Mouse (Mus musculus): ENCODE results near the gene Olfr678. TPM values are rescaled to one million over a fixed set of nuclear protein-coding genes. Genes with fewer than 3 reads are reported as not detected.

Olfr678 gene
- polyA plus RNA-seq (2017; shearing (Covaris generic)) = not detected

DNA sequence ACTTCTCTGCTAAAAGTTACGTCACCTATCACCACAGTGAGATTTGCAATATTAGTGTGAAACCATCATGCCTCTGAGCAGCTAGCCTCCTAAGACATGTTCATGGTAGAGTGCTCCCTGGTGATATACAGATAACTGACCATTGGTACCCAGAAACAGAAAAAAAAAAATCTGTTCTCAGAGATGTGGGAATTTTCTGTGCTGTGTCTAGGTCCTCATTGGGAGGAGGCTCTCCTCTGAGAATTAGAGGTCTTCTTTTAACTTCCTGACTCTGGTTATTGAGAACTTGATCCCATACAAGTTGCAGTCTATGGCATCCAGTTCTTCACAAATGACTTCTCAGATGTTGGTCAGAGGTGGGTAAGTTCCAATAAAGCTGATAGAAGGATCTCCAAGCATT, at the start of gene Olfr678:
Gene Olfr678 (plus strand): TSS at position 301 of the 400 bp plus-strand sequence.

DNA sequence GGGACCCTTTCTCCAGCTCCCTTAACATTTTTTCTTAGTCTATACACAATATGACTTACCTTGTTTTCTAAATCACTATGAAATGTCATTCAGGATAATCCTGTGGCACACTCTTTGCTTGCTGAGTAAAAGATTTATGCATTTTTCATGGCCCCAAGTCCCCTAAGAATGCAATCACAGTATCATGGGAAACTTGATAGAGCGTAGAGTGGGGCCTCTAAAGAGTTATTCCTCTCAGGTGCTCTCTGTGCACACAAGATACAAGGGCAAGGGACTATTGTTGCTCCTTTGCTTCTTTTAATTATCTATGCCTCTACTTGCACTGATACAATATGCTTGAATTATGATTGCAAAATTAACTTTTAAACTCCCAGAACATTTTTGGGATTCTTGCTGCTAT, 35.9 kb upstream of the Olfr678 start, which contains the start of gene Olfr675:
Gene Olfr675 (minus strand): TSS at position 101 of the 400 bp plus-strand sequence.

DNA sequence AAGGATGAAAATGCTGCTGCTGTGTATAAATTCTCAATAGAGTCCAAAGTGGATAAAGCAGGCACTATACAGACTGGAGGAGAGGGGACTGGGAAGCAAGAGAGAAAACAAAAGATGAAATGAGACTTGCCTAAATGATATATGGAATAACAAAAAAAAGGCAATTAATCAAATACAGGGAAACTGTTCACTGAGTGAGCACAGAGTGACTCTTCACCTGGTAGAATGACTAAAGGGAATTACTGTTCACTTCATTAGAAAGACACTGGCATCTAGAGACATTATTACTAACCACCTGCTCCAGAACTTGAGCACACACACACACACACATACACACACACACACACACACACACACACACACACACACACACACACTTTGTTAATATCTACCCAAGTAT, 31.9 kb upstream of the Olfr678 start, which contains the start of gene Olfr676:
Gene Olfr676 (plus strand): TSS at position 301 of the 400 bp plus-strand sequence.

DNA sequence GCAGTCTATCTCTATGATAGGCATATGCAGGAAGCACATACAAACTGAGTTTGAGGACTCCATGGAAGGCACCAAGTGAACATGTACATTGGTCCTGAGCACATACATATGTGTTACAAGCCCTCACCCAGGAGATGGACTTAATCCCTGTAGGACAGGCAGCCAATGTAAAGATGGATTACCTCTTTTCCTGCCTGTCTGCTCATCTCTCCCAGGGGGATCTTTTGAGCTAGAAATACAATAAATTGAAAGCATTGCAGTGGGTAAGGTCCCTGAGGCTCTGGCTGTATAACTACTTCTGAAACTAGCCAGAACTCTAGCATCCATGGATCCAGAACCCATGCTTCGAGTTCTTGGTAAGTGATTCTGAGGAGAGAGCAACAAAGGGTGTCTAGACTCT, 16.6 kb downstream of the Olfr678 start, which contains the start of gene Olfr679:
Gene Olfr679 (plus strand): TSS at position 301 of the 400 bp plus-strand sequence.

DNA sequence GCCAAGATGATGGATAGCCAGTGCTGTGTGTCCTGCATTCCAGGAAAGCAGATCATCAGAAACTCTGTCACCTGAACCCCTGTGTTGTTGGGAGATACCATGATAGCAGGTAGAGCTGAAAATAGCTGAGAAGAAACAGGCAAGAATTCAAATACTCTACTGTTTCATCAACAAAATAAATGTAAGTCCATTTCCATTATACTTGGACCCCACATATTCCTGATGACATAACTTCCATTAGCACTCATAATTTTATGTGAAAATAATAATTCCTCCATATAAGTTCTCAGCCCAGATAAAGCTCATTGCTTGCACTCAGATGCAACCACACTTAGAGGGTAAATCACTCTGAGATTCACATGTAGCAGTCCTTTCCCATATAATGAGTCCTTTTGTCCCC, 28.4 kb downstream of the Olfr678 start, which contains the start of gene Olfr680-ps1:
Gene Olfr680-ps1 (minus strand): TSS at position 101 of the 400 bp plus-strand sequence.

DNA sequence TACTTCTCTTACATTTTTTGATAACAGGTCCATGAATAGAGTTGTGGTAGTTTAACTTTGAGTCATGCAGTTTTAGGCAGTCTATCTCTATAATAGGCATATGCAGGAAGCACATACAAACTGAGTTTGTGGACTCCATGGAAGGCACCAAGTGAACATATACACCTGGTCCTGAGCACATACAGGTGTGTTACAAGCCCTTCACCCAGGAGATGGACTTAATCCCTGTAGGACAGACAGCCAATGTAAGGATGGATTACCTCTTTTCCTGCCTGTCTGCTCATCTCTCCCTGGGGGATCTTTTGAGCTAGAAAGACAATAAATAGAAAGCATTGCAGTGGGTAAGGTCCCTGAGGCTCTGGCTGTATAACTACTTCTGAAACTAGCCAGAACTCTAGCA, 52.3 kb downstream of the Olfr678 start, which contains the start of gene Olfr681:
Gene Olfr681 (plus strand): TSS at position 301 of the 400 bp plus-strand sequence.

Other genes with a start within 250 kb of the Olfr678 start
- not detected for gene Usp17lb, start 221.9 kb upstream of the Olfr678 start, polyA plus RNA-seq (2017; shearing (Covaris generic))
- not detected for gene Usp17la, start 207.5 kb upstream of the Olfr678 start, polyA plus RNA-seq (2017; shearing (Covaris generic))
- gene Olfr665, start 186.4 kb upstream of the Olfr678 start, polyA plus RNA-seq (2017; shearing (Covaris generic)) = not detected
- not detected for gene Olfr666, start 168.5 kb upstream of the Olfr678 start, polyA plus RNA-seq (2017; shearing (Covaris generic))
- gene Olfr667, start 143.0 kb upstream of the Olfr678 start, polyA plus RNA-seq (2017; shearing (Covaris generic)) = not detected
- not detected for gene Olfr668, start 136.4 kb upstream of the Olfr678 start, polyA plus RNA-seq (2017; shearing (Covaris generic))
- gene Olfr669, start 130.2 kb upstream of the Olfr678 start, polyA plus RNA-seq (2017; shearing (Covaris generic)) = not detected
- not detected for gene Olfr670, start 101.9 kb upstream of the Olfr678 start, polyA plus RNA-seq (2017; shearing (Covaris generic))
- gene Olfr671, start 85.3 kb upstream of the Olfr678 start, polyA plus RNA-seq (2017; shearing (Covaris generic)) = 0.34 TPM
- gene Olfr672, start 62.4 kb upstream of the Olfr678 start, polyA plus RNA-seq (2017; shearing (Covaris generic)) = not detected
- not detected for gene Olfr675, start 36.0 kb upstream of the Olfr678 start, polyA plus RNA-seq (2017; shearing (Covaris generic))
- gene Olfr676, start 31.8 kb upstream of the Olfr678 start, polyA plus RNA-seq (2017; shearing (Covaris generic)) = not detected
- gene Olfr677, start 13.1 kb upstream of the Olfr678 start, polyA plus RNA-seq (2017; shearing (Covaris generic)) = not detected
- not detected for gene Olfr679, start 16.7 kb downstream of the Olfr678 start, polyA plus RNA-seq (2017; shearing (Covaris generic))
- not detected for gene Olfr680-ps1, start 28.3 kb downstream of the Olfr678 start, polyA plus RNA-seq (2017; shearing (Covaris generic))
- gene Olfr681, start 52.4 kb downstream of the Olfr678 start, polyA plus RNA-seq (2017; shearing (Covaris generic)) = not detected
- not detected for gene Olfr683, start 82.5 kb downstream of the Olfr678 start, polyA plus RNA-seq (2017; shearing (Covaris generic))
- 0.12 TPM for gene Olfr684, start 99.2 kb downstream of the Olfr678 start, polyA plus RNA-seq (2017; shearing (Covaris generic))
- gene Olfr685, start 121.5 kb downstream of the Olfr678 start, polyA plus RNA-seq (2017; shearing (Covaris generic)) = not detected
- gene Olfr686, start 143.0 kb downstream of the Olfr678 start, polyA plus RNA-seq (2017; shearing (Covaris generic)) = not detected
- not detected for gene Olfr688, start 223.6 kb downstream of the Olfr678 start, polyA plus RNA-seq (2017; shearing (Covaris generic))
- 0.17 TPM for gene Olfr689, start 246.7 kb downstream of the Olfr678 start, polyA plus RNA-seq (2017; shearing (Covaris generic))

Measured in effector memory CD4-positive, alpha-beta T cell, adult 7 months (primary cell).